In genomic region chr7:136214415-136214814, GRCm38 (mm10) we compare ENCODE assay signal across 21 mouse cellular contexts.
DNase-seq lines count a peak whose midpoint lies in the region; ATAC-seq and TF ChIP-seq lines count a peak whose summit lies in the region.
"Had no signal": no experiment of that assay in that cellular context is flagged by ENCODE, and none has a peak within 500 bp of the region (broad histone marks: within the 10 kb centered on the region; RNA-seq: fewer than 3 reads in every experiment).

No protein-coding gene starts in this region.

- DNase-seq in kidney, postnatal 36 days = no peak
- peak; percentile 46 for DNase-seq in embryo, embryonic 11.5 days (ENCODE audit: low read depth, low spot score)
- DNase-seq in mesoderm, embryonic 11.5 days (ENCODE audit: low read depth, low spot score) = peak; percentile 70
- DNase-seq in stomach, postnatal 0 days (ENCODE audit: low spot score) = no peak
- DNase-seq in retina, embryonic 14.5 days (ENCODE audit: low spot score) = no peak
- DNase-seq: adrenal gland, postnatal 25 days; cerebellum, adult 9-10 months; gastrocnemius, postnatal 36 days; heart, postnatal 10 days; kidney, postnatal 14 days; lung, adult 2 months; lung, postnatal 36 days; right cerebral cortex, adult 18-20 months; thymus, adult 18-20 months had no signal

- no peaks in the 10 kb centered on the region; the same call in 1 of the 2 replicates for H3K27me3 ChIP-seq in kidney, embryonic 14.5 days (ENCODE audit: control insufficient read depth, insufficient read depth, low read length)
- H3K27me3 ChIP-seq in embryonic facial prominence, embryonic 15.5 days = peaks cover 22% of the 10 kb centered on the region
- H3K27me3 ChIP-seq in stomach, postnatal 0 days (ENCODE audit: control insufficient read depth, insufficient read depth, low read length) = no peaks in the 10 kb centered on the region
- H3K27me3 ChIP-seq: Patski had no signal

- no peak for TF ChIP-seq EP300 in stomach, postnatal 0 days (optimal IDR thresholded peaks at IDR 0.05)

- H3K9me3 ChIP-seq in kidney, embryonic 14.5 days (ENCODE audit: control insufficient read depth, low read length) = no peaks in the 10 kb centered on the region
- H3K9me3 ChIP-seq in embryonic facial prominence, embryonic 15.5 days (replicated peaks) = no peaks in the 10 kb centered on the region
- H3K9me3 ChIP-seq in stomach, postnatal 0 days (ENCODE audit: control insufficient read depth, low read length) = no peaks in the 10 kb centered on the region
- H3K9me3 ChIP-seq: heart, embryonic 10.5 days; midbrain, embryonic 12.5 days had no signal

- H3K9ac ChIP-seq in kidney, embryonic 14.5 days (ENCODE audit: low read depth, low read length) = no peak overlapping the region
- no peak overlapping the region for H3K9ac ChIP-seq in embryonic facial prominence, embryonic 15.5 days
- no peak overlapping the region for H3K9ac ChIP-seq in stomach, postnatal 0 days (ENCODE audit: low read length)
- H3K9ac ChIP-seq: midbrain, embryonic 12.5 days had no signal

- peaks cover 22% of the 10 kb centered on the region for H3K4me1 ChIP-seq in kidney, embryonic 14.5 days (ENCODE audit: control insufficient read depth, insufficient read depth, low read length)
- H3K4me1 ChIP-seq in embryonic facial prominence, embryonic 15.5 days = peaks cover 38% of the 10 kb centered on the region
- no peaks in the 10 kb centered on the region for H3K4me1 ChIP-seq in stomach, postnatal 0 days (replicated peaks; ENCODE audit: control insufficient read depth, insufficient read depth)

- peak; percentile 53 for ATAC-seq in kidney, embryonic 14.5 days (ENCODE audit: low FRiP score, low TSS enrichment)
- ATAC-seq in embryonic facial prominence, embryonic 15.5 days (ENCODE audit: insufficient number of reproducible peaks, low FRiP score, low TSS enrichment, low read depth) = no peak
- no peak for ATAC-seq in stomach, postnatal 0 days (ENCODE audit: low FRiP score, low TSS enrichment)
- ATAC-seq: inflammation-experienced regulatory T-cells, adult 6 months; Patski had no signal

- no peak for TF ChIP-seq CTCF in stomach, postnatal 0 days (IDR thresholded peaks at IDR 0.05; ENCODE audit: low read depth)

- WGBS in kidney, embryonic 14.5 days = 32% methylated on average over 4 of the region's 4 CpGs
- 33% methylated on average over 4 of the region's 4 CpGs for WGBS in embryonic facial prominence, embryonic 15.5 days
- 76% methylated on average over 4 of the region's 4 CpGs for WGBS in stomach, postnatal 0 days

- H3K4me2 ChIP-seq in kidney, embryonic 14.5 days (replicated peaks; ENCODE audit: low read depth, low read length) = no peak overlapping the region
- no peak overlapping the region for H3K4me2 ChIP-seq in embryonic facial prominence, embryonic 15.5 days (replicated peaks)
- H3K4me2 ChIP-seq in stomach, postnatal 0 days (replicated peaks; ENCODE audit: low read depth) = no peak overlapping the region
- H3K4me2 ChIP-seq: liver, embryonic 11.5 days; midbrain, embryonic 12.5 days had no signal

- H3K36me3 ChIP-seq in kidney, embryonic 14.5 days (ENCODE audit: control insufficient read depth, insufficient read depth, low read length) = no peaks in the 10 kb centered on the region
- H3K36me3 ChIP-seq in embryonic facial prominence, embryonic 15.5 days = no peaks in the 10 kb centered on the region
- H3K36me3 ChIP-seq in stomach, postnatal 0 days (ENCODE audit: control insufficient read depth, insufficient read depth, low read length) = no peaks in the 10 kb centered on the region
- H3K36me3 ChIP-seq: heart, embryonic 10.5 days; midbrain, embryonic 12.5 days had no signal

- no peak overlapping the region for H3K4me3 ChIP-seq in kidney, embryonic 14.5 days (ENCODE audit: low read length)
- no peak overlapping the region for H3K4me3 ChIP-seq in embryonic facial prominence, embryonic 15.5 days (replicated peaks)
- no peak overlapping the region for H3K4me3 ChIP-seq in stomach, postnatal 0 days (ENCODE audit: low read depth, low read length)
- H3K4me3 ChIP-seq: heart, embryonic 10.5 days; midbrain, embryonic 12.5 days had no signal

- peak overlapping the region; percentile 24; the same call in 1 of the 2 replicates for H3K27ac ChIP-seq in kidney, embryonic 14.5 days (ENCODE audit: low read depth, low read length)
- peak overlapping the region; percentile 76 for H3K27ac ChIP-seq in embryonic facial prominence, embryonic 15.5 days (replicated peaks)
- no peak overlapping the region for H3K27ac ChIP-seq in stomach, postnatal 0 days (replicated peaks)
- H3K27ac ChIP-seq: heart, embryonic 10.5 days; midbrain, embryonic 12.5 days had no signal

Comparison
In these comparisons a context has a peak if more than half of its experiments do, and no peak if none do; other contexts are left out.
1. DNase-seq: peak in embryo, embryonic 11.5 days (single experiment) and mesoderm, embryonic 11.5 days (single experiment); none in kidney, postnatal 36 days (0 of 2), stomach, postnatal 0 days (single experiment) and retina, embryonic 14.5 days (single experiment).